Mouse (Mus musculus) small intestine, adult 2 months (tissue): ENCODE data around the gene Phtf2.
"Not testable (repeated sequence)": the region's sequence is repeated elsewhere in the genome, so short reads cannot be mapped to it uniquely, and the experiment has no call there.

Experiments
- CTCF ChIP-seq: fragments of 200-500 bp; IDR thresholded peaks from 2 replicates; pipeline ENCODE4 v1.5.1; 2012; ENCODE audit warnings: low read depth, mild to moderate bottlenecking, control low read depth, inconsistent platforms, low read length, moderate library complexity, mixed read lengths; ENCODE audit not compliant: insufficient replicate concordance, insufficient read length; ENCODE audit errors: extremely low read depth
- POLR2A ChIP-seq: fragments of 200-500 bp; IDR thresholded peaks from 2 replicates; pipeline ENCODE4 v1.6.1; 2012; ENCODE audit warnings: low read depth, mild to moderate bottlenecking, control low read depth, inconsistent platforms, low read length, moderate library complexity

DNA sequence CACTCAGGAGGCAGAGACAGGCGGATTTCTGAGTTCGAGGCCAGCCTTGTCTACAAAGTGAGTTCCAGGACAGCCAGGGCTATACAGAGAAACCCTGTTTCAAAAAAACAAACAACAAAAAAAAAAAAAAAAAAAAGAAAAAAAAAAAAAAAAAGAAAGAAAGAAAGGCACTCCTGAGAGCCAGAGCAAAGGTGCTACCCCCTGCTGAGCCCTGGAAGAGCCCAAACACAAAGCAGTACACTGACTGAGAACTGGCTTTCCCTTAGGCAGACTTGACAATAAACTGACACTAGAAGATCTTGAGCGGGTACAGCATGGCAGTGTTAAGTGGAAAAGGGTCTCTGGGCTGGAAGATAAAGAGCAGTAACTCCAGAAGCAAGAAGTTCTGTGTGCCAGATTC lies 119.5 kb downstream of the Phtf2 start:
- not testable (repeated sequence) for TF ChIP-seq POLR2A, CTCF
